Mouse (Mus musculus) testis, adult 2 months (tissue): ENCODE measurements around the gene Cela1. TPM values are rescaled to one million over a fixed set of nuclear protein-coding genes. Genes with fewer than 3 reads are reported as not detected.

ENCODE experiments used
- H3K27ac ChIP-seq: fragments of 200-500 bp; 2 replicates; pipeline ENCODE4 v1.5.1; 2012; ENCODE audit warnings: low read depth, low read length; ENCODE audit not compliant: control insufficient read depth, insufficient read depth
- H3K27me3 ChIP-seq: fragments of 200-500 bp; 2 replicates; pipeline ENCODE4 v1.6.1; 2012; ENCODE audit warnings: mild to moderate bottlenecking, low read length, moderate library complexity; ENCODE audit not compliant: control insufficient read depth, insufficient read depth
- H3K36me3 ChIP-seq: fragments of 200-500 bp; 2 replicates; pipeline ENCODE4 v1.6.1; 2012; ENCODE audit warnings: mild to moderate bottlenecking, low read length; ENCODE audit not compliant: control insufficient read depth, insufficient read depth
- H3K4me1 ChIP-seq: fragments of 200-500 bp; 2 replicates; pipeline ENCODE4 v1.6.1; 2012; ENCODE audit warnings: low read length; ENCODE audit not compliant: control insufficient read depth, insufficient read depth
- H3K4me3 ChIP-seq: fragments of 200-500 bp; 2 replicates; pipeline ENCODE4 v1.5.1; 2012; ENCODE audit warnings: low read depth, mild to moderate bottlenecking, low read length, moderate library complexity, mixed read lengths; ENCODE audit not compliant: control insufficient read depth
- CTCF ChIP-seq: fragments of 200-500 bp; IDR thresholded peaks from 2 replicates; pipeline ENCODE4 v1.5.1; 2012; ENCODE audit warnings: low read depth, mild to moderate bottlenecking, inconsistent platforms, low read length, moderate library complexity; ENCODE audit not compliant: control insufficient read depth, insufficient read depth, insufficient replicate concordance
- POLR2A ChIP-seq: fragments of 200-500 bp; IDR thresholded peaks from 2 replicates; pipeline ENCODE4 v1.6.1; 2012; ENCODE audit warnings: low read depth, mild to moderate bottlenecking, inconsistent platforms, low read length, moderate library complexity; ENCODE audit not compliant: control insufficient read depth
- polyA plus RNA-seq: library from polyadenylated mRNA; depleted of rRNA; stranded (reverse); fragments of >200 nt; gene quantifications from 2 replicates; pipeline ENCODE4 v1.2.3, GENCODE M21; 2012

Cela1 gene
- polyA plus RNA-seq, 1 experiment = 1.6 TPM

DNA sequence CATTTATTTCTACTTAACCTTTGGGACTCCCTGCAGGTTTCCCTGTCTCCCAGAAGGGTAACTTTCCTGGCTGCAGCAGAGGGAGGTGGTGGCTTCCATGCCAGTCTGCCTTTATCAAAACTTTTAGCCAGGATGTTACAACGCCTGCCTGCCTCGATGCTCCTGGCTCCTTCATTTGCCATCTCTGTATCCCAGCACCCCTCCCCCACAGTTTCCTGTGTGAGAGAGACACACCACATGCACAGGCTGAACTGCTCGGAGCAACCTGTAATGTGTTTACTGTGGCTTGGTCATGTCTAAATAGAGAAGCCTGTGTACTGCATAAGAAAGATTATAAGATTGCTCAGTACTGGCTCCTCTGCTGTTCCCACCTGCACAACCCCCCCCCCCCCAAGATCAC, 7.3 kb downstream of the Cela1 start:
- Histone ChIP-seq H3K36me3 (no peaks in the 10 kb centered on the region), H3K27ac (no peak overlapping the region), H3K4me3 (no peak overlapping the region), H3K4me1 (peaks cover 2% of the 10 kb centered on the region), H3K27me3 (no peaks in the 10 kb centered on the region)
- no peak for TF ChIP-seq CTCF

DNA sequence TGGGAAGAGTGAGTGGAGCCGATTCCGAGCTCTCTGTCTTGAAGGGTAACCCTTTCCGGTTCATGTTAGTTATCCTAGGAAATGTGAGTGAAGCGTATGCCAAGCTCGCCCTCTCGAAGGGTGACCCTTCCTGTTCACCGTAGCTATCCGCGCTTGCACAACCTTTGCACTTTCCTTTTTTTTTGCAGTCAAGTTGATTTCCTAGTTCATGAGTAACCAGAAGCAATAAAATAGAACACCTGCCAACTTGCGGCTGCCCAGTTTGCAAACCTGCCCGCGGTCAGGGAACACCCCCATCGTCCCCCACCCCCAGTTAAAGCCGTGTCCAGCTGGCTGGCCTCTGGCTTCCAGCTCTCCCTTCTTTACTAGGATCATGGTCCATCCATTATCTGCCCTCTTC, 8.7 kb downstream of the Cela1 start:
- H3K27me3 ChIP-seq = no peaks in the 10 kb centered on the region
- H3K4me3 ChIP-seq = no peak overlapping the region
- H3K36me3 ChIP-seq = no peaks in the 10 kb centered on the region
- no peak overlapping the region for H3K27ac ChIP-seq
- no peaks in the 10 kb centered on the region; the same call in none of the 2 replicates for H3K4me1 ChIP-seq
- TF ChIP-seq CTCF = peak; percentile 15; the same call in 1 of the 2 replicates
- TF ChIP-seq POLR2A = no peak

DNA sequence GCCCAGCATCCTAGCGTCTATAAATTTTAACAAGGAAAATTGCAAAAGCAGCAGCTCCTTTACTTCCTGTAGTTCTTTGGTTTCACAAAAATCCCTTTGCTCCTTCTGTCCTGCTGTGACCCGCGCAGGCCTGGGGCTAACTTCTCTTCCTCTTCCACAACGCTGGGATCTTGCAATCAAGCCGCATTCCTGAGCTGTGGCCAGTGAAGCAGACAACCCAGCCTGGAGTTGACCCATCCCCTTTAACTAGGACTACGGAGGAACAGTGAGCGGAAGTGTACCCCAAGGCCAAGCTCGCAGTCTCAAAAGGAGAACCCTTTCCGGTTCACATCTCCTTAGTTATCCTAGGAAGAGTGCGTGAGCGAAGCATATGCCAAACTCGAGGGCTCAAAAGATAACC, 9.1 kb downstream of the Cela1 start:
- TF ChIP-seq POLR2A (no peak), CTCF (no peak)
- Histone ChIP-seq H3K4me1 (no peaks in the 10 kb centered on the region; the same call in none of the 2 replicates), H3K27me3 (no peaks in the 10 kb centered on the region), H3K4me3 (no peak overlapping the region), H3K27ac (no peak overlapping the region), H3K36me3 (no peaks in the 10 kb centered on the region)

DNA sequence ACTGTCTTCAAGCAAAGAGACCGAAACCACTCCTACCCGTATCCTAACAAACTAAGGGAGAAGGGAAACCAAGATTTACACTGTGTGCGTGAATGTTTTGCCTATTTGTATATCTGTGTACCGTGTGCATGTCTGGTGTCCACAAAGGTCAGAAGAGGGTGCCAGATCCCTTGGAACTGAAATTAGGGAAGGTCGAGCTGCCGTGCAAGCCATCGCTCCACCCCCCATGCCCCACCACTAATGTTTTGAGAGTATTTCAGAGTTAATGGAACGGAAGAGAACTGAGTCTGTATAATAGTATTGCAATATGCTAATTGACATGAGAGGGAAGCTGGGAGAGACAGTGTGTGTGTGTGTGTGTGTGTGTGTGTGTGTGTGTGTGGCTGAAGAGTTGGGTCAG, 10.0 kb downstream of the Cela1 start:
- no peak overlapping the region for H3K4me3 ChIP-seq
- no peaks in the 10 kb centered on the region; the same call in 1 of the 2 replicates for H3K4me1 ChIP-seq
- H3K36me3 ChIP-seq = no peaks in the 10 kb centered on the region
- no peaks in the 10 kb centered on the region for H3K27me3 ChIP-seq
- TF ChIP-seq CTCF = no peak
- no peak for TF ChIP-seq POLR2A
- H3K27ac ChIP-seq = no peak overlapping the region

DNA sequence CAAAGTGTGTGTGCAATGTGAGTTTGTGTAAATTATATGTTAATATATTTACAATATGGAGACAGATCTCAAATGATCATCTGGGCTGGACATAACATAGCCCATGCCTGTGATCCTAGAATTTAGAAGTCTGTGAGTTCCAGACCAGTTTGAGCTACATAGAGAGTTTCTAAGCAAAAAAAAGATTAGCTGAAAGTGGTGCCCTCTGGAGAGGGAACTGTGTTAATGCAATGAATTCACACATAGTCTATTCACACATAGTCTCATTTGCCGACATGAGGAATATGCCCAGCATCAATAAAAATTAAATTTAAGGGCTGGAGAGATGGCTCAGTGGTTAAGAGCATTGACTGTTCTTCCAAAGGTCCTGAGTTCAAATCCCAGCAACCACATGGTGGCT, 11.2 kb downstream of the Cela1 start:
- Histone ChIP-seq H3K27me3 (no peaks in the 10 kb centered on the region), H3K36me3 (no peaks in the 10 kb centered on the region), H3K4me1 (no peaks in the 10 kb centered on the region; the same call in 1 of the 2 replicates), H3K4me3 (no peak overlapping the region), H3K27ac (no peak overlapping the region)
- TF ChIP-seq POLR2A (no peak), CTCF (no peak)

DNA sequence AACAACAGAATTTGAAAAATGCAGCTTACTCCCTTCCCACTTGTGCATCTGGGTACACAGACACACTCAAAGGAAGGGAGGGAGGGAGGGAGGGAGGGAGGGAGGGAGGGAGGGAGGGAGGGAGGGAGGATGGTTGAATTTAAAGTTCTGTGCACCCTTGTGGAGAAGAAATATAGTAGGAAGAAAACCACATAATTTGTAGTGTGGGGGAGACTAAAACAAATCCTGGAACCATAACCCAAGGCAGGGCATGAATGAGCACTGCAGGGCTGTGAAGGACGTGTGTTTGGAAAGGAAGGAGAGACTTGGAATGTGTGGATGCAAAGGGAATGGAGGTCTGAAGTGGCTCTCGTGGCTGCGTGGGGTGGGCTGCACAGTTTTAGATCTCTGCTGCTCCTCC, 12.2 kb downstream of the Cela1 start:
- Histone ChIP-seq H3K36me3 (no peaks in the 10 kb centered on the region), H3K4me3 (no peak overlapping the region), H3K27me3 (no peaks in the 10 kb centered on the region), H3K27ac (no peak overlapping the region), H3K4me1 (no peaks in the 10 kb centered on the region; the same call in 1 of the 2 replicates)
- no peak for TF ChIP-seq POLR2A
- TF ChIP-seq CTCF = no peak

DNA sequence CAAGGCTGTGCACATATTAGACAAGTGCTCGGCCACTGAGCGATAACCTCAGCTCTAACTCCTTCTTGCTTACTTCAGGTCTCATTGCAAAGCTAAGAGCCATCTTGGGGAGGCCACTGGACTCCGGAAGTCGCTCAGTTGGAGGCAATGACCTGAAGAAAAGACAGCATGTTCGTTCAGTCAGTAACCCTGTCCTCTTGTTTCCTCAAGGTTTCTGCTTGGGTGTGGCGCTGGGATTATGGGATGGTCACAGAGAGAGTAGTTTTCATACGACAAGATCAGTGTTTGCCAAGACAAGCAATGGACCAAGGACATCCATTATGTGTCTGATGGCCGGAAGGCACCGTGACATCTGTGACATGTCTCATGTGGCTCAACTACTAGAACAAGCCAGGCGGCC, 13.2 kb downstream of the Cela1 start:
- no peak overlapping the region for H3K27ac ChIP-seq
- peaks cover 4% of the 10 kb centered on the region for H3K4me1 ChIP-seq
- no peaks in the 10 kb centered on the region for H3K27me3 ChIP-seq
- H3K36me3 ChIP-seq = no peaks in the 10 kb centered on the region
- H3K4me3 ChIP-seq = no peak overlapping the region
- TF ChIP-seq CTCF (no peak), POLR2A (no peak)

DNA sequence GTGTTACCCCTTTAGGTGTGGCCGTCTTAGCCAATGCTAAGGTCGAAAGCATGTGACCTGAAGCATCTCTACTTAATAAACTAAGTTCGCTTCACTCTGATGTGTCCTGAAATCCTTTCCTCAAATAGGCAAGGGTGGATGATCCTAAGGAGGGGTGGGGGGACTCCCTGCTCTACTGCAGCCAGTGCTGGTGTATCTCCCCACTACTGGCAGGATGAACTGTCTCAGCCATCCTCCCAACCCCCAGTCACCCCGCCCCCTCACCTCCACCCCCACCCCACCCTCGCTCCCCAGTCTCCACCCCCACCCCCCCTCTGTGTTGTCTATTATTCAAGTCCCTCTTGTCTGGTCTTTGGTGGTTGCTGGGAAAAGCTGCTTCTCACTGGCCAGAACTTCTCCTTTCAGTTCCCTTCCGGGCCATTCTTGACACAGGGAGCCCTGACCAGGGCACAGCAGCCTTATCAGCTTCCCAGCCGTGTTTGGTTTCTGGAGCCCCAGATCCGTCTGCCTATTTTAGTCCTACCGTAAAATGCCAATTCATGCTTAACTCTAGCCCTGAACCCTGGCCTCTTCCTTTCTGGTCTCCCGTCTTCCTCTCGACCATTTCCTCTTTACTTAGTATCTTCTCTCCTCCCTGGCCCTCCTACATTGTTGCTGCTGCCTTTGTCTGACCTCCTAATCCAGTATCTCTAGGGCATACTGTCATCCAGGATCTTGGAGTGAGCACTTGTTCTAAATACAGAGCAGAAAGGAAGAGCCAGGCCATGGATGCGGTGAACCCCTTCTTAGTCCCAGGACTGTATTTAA, 13.9 kb downstream of the Cela1 start:
- Histone ChIP-seq H3K27me3 (no peaks in the 10 kb centered on the region), H3K27ac (no peak overlapping the region), H3K4me1 (peaks cover 7% of the 10 kb centered on the region), H3K4me3 (no peak overlapping the region), H3K36me3 (no peaks in the 10 kb centered on the region)
- TF ChIP-seq CTCF = no peak
- TF ChIP-seq POLR2A = no peak
